Mouse (Mus musculus) G1E (cell line): ENCODE data around the gene Unc13c.

Experiments used
- CTCF ChIP-seq: IDR thresholded peaks from 2 replicates; pipeline ENCODE4 v1.5.1; 2012; ENCODE audit warnings: low read depth, low read length, inconsistent platforms, mixed read lengths
- GATA1 ChIP-seq: IDR thresholded peaks from 2 replicates; pipeline ENCODE4 v1.6.1; 2012; ENCODE audit warnings: borderline replicate concordance, low read length, inconsistent platforms, mixed read lengths
- TAL1 ChIP-seq: conservative IDR thresholded peaks from 2 replicates; pipeline ENCODE4 v1.6.1; 2012; ENCODE audit warnings: low read depth, low read length, inconsistent platforms, mixed read lengths

- TF ChIP-seq CTCF (no peak), TAL1 (no peak), GATA1 (no peak)
These were observed 194.2 kb downstream of the Unc13c start for GRCm38 (mm10) chr9:73774616-73775015.
